Mouse (Mus musculus) liver, embryonic 14.5 days (tissue): ENCODE measurements at regions not wholly inside any gene's neighbourhood (a gene's known extent, or its start where the extent isn't known, plus 50 kb on each side); places are given as distances from the start of the nearest gene placed in this dataset.

Experiments
- ATAC-seq: fragments of 200-750 bp; cut with Nextera tagmentation; 2 replicates; pipeline ENCODE4 v1.8.0; 2017; ENCODE audit warnings: moderate number of reproducible peaks, mild to moderate bottlenecking, moderate library complexity; ENCODE audit not compliant: insufficient read depth
- DNase-seq, 3 experiments: peaks; one replicate each; pipeline ENCODE4 v3.0.0-alpha.2; 2012 to 2013; ENCODE audit warnings: low read depth in 3 of 3, low spot score in 3 of 3
- H3K27ac ChIP-seq: fragments of 300-500 bp; sonication (generic); 2 replicates; pipeline ENCODE4 v1.5.1; 2014; ENCODE audit warnings: moderate library complexity, mild to moderate bottlenecking, control low read depth, inconsistent platforms
- H3K27me3 ChIP-seq: fragments of 300-500 bp; sonication (generic); 2 replicates; pipeline ENCODE4 v1.6.1; 2014; ENCODE audit warnings: mild to moderate bottlenecking, low read length, moderate library complexity; ENCODE audit not compliant: control insufficient read depth, insufficient read depth
- H3K36me3 ChIP-seq: fragments of 300-500 bp; sonication (generic); replicated peaks from 2 replicates; pipeline ENCODE4 v1.6.1; 2014; ENCODE audit warnings: low read depth; ENCODE audit not compliant: control insufficient read depth, insufficient read depth
- H3K4me1 ChIP-seq, 2 experiments: fragments of 200-500 bp in 1 of 2; fragments of 300-500 bp in 1 of 2; sonication (generic) in 1 of 2; replicated peaks; 2 replicates each; pipeline ENCODE4 v1.6.1; 2012 to 2014; ENCODE audit warnings: antibody characterized with exemption in 1 of 2, inconsistent platforms in 1 of 2, low read length in 1 of 2; ENCODE audit not compliant: control insufficient read depth in 2 of 2, insufficient read depth in 2 of 2
- H3K4me2 ChIP-seq: fragments of 300-500 bp; sonication (generic); 2 replicates; pipeline ENCODE4 v1.6.1; 2014; ENCODE audit warnings: low read depth, mild to moderate bottlenecking, control low read depth, moderate library complexity
- H3K4me3 ChIP-seq, 2 experiments: fragments of 200-500 bp in 1 of 2; fragments of 300-500 bp in 1 of 2; sonication (generic) in 1 of 2; 2 replicates each; pipeline ENCODE4 v1.5.1; 2012 to 2014; ENCODE audit warnings: low read depth in 2 of 2, low read length in 2 of 2, mild to moderate bottlenecking in 2 of 2, control low read depth in 1 of 2, inconsistent platforms in 1 of 2, moderate library complexity in 1 of 2; ENCODE audit not compliant: insufficient read depth in 1 of 2
- H3K9ac ChIP-seq: fragments of 300-500 bp; sonication (generic); replicated peaks from 2 replicates; pipeline ENCODE4 v1.6.1; 2014; ENCODE audit warnings: mild to moderate bottlenecking, control low read depth, moderate library complexity
- H3K9me3 ChIP-seq: fragments of 300-500 bp; sonication (generic); 2 replicates; pipeline ENCODE4 v1.6.1; 2016; ENCODE audit warnings: low read length, mixed read lengths; ENCODE audit not compliant: control insufficient read depth
- CTCF ChIP-seq: IDR thresholded peaks from 2 replicates; pipeline ENCODE4 v1.5.1; 2016; ENCODE audit warnings: antibody characterized with exemption, low read depth, control low read depth
- EP300 ChIP-seq: IDR thresholded peaks from 2 replicates; pipeline ENCODE4 v1.6.1; 2016; ENCODE audit warnings: antibody characterized with exemption, low read depth
- WGBS: fragments of 180-500 bp; shearing (Covaris S2); extraction: QIAGEN DNeasy Blood & Tissue Kit; methylation state at CpG from one replicate; pipeline ENCODE4 v1.1.7; 2014; ENCODE audit not compliant: insufficient replicate concordance; 5-methylcytosine and 5-hydroxymethylcytosine counted together

DNA sequence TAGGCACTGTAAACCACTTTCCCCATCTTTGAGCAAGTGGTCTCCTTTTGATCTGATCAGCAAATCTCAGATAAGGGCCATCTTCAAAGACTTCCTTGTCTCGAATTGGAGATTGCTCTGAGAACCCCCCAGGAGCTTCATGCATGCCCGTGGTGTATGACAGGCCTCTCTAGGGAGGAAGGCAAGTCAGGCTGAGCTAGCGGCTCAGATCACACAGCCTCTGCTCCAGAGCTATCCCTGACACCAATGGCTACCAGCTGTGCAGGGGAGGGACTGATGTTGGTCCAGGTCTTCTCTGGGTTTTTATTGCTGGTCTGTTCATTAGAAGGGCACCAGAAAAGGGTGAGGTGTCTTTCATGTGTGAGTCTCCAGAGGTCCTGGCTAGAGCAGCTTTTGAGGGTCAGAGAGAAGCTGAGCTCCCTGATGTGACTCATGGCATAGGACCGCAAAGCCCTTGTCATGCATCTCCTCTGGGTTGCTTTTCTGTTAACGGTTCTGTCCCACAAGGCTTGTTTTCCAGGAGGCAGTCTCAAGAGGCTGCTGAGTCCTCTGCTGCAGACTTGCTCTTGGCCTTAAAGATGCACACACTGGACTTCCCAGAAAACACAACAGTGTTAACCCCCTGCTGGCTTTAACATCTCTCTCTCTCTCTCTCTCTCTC is 171.7 kb upstream of the Tle3 start:
- Histone ChIP-seq H3K4me1 (0 out of 4 replicates have a peak, but pooled peaks cover 0 to 2% of the 10 kb centered on the region in 2 experiments), H3K4me2 (no peak overlapping the region), H3K36me3 (no peaks in the 10 kb centered on the region), H3K4me3 (no peak overlapping the region), H3K9ac (no peak overlapping the region), H3K9me3 (no peaks in the 10 kb centered on the region), H3K27ac (no peak overlapping the region), H3K27me3 (no peaks in the 10 kb centered on the region)
- no peak for DNase-seq
- TF ChIP-seq EP300, result no peak
- TF ChIP-seq CTCF, result no peak
- WGBS, result 20% methylated on average over 5 of the region's 5 CpGs
- ATAC-seq, result no peak

DNA sequence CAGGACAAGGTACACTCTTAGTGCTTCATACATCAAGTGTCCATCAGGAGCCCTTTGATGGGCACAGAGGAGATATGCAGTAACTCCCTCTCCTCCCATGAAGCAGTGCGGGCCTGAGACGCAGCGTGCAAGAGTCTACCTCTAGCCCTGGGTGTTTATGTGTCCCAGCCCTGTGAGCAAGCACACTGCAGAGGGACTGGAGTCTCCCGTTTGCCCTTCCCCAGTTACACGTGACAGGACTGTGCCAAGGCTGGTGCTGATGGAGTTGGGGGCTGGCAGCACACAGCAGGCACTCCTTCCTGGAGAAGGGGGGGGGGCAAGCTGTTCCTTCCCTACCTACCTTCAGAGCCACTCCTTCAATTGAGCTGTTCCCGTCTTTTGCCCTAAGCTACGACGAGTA is 167.1 kb upstream of the Tle3 start:
- Histone ChIP-seq H3K9ac (no peak overlapping the region), H3K4me2 (no peak overlapping the region), H3K36me3 (no peaks in the 10 kb centered on the region), H3K4me3 (no peak overlapping the region), H3K4me1 (no peaks in the 10 kb centered on the region), H3K9me3 (no peaks in the 10 kb centered on the region), H3K27ac (no peak overlapping the region), H3K27me3 (no peaks in the 10 kb centered on the region)
- DNase-seq (no peak), ATAC-seq (no peak)
- WGBS, result 61% methylated on average over 8 of the region's 8 CpGs
- no peak for TF ChIP-seq EP300
- no peak for TF ChIP-seq CTCF

DNA sequence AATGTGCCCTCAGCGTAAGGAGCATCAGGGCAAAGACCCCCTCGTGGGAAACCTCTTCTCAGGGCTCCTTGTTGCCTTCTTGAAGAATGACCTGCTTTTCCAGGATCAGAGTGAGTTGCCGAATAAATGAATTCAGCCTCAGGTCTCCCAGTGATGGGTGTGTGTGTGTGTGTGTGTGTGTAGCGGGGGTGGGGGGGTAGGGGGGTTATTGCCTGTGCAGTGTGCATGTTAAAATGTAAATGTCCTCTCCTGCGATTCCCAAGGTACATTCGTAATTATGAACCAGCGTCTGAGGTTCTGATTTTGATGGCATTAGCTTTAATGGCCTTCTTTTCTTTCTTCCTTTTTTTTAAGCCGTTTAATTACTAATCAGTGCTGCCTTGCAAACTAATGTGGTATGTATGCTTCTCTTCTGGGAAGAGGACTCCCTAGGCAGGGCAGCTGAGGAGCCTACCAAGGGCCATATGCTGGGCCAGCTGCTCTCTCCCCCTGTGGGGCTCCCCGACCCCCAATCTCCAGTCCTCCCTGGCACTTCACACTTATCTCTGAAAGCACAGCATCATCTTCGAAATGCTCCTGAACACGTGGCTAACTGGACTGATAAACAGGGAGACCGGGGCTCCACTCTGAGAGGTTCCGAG is 165.3 kb upstream of the Tle3 start:
- no peak overlapping the region for H3K9ac ChIP-seq
- H3K4me1 ChIP-seq, result no peaks in the 10 kb centered on the region
- H3K27me3 ChIP-seq, result no peaks in the 10 kb centered on the region
- TF ChIP-seq CTCF, result no peak
- no peak for TF ChIP-seq EP300
- ATAC-seq (no peak), DNase-seq (no peak)
- H3K9me3 ChIP-seq, result no peaks in the 10 kb centered on the region
- 56% methylated on average over 13 of the region's 13 CpGs for WGBS
- no peak overlapping the region for H3K4me2 ChIP-seq
- H3K4me3 ChIP-seq, result no peak overlapping the region
- no peaks in the 10 kb centered on the region for H3K36me3 ChIP-seq
- H3K27ac ChIP-seq, result no peak overlapping the region

DNA sequence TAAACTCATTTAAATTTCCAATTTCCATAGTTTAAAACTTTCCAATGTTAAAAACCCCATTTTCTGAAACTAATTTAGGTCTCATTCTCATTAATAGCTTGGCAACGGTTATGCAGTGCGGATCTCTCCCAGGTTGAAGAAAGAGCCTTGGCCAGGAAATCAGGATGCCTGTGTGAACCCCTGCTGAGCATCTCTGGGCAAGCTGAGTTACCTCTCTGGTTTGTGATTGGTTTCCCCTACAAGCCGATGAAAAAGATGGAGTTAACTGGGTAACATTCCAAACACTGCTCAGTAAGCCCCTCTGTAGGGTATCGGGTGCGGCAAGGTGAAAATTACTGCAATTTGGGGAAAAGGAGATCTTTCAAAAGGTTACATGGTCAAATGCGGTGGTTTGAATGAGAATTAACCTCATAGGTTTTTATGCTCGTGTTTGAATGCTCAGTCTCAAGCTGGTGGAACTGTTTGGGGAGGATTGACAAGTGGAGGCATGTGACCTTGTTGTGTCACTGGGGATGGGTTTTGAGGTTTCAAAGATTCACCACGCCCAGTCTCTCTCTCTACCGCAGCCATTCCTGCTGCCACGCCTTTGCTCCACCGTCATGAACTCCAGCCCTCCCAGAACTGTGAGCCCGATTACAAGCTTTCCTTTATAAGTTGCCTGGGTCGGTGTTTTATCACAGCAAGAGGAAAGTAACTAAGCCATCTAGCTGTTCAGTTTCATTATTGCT is 164.6 kb upstream of the Tle3 start:
- ATAC-seq (no peak), DNase-seq (no peak)
- Histone ChIP-seq H3K27me3 (no peaks in the 10 kb centered on the region), H3K36me3 (no peaks in the 10 kb centered on the region), H3K27ac (no peak overlapping the region), H3K4me2 (no peak overlapping the region), H3K4me3 (no peak overlapping the region), H3K4me1 (no peaks in the 10 kb centered on the region), H3K9ac (no peak overlapping the region), H3K9me3 (no peaks in the 10 kb centered on the region)
- TF ChIP-seq EP300 (no peak), CTCF (no peak)
- 71% methylated on average over 13 of the region's 13 CpGs for WGBS

DNA sequence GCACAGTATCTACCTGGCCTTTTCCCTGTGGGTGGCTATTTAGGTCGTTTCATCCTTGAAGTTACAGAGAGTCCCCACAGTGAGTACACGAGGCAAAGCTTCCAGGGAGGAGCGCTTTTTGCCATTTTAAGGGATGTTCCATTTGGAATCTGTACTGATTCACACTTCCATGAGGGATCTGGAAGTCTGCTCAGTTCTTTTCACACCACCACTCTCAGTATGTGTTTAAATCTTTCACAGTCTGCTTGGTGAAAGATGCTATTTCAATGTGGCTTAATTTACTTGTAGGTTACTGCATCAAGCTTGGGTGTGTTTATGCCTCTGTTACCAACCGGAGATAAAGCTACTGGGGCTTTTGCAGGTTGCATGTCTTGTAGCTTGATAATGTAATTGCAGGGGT is 160.5 kb upstream of the Tle3 start:
- Histone ChIP-seq H3K9ac (no peak overlapping the region), H3K36me3 (no peaks in the 10 kb centered on the region), H3K4me2 (no peak overlapping the region), H3K9me3 (no peaks in the 10 kb centered on the region), H3K4me3 (no peak overlapping the region), H3K27ac (no peak overlapping the region), H3K4me1 (no peaks in the 10 kb centered on the region), H3K27me3 (no peaks in the 10 kb centered on the region)
- TF ChIP-seq CTCF (no peak), EP300 (no peak)
- DNase-seq, result no peak
- WGBS, result 35% methylated on average over 4 of the region's 4 CpGs
- no peak for ATAC-seq
